Mouse (Mus musculus) cerebellum, adult 11-12 months (tissue): ENCODE data around the gene Tnrc6b.
A peak's percentile ranks its signal among the peaks of the same experiment; 100 is the strongest.

Experiments
- DNase-seq: peaks from one replicate; pipeline ENCODE4 v3.0.0; 2022

Gene Tnrc6b

GRCm38 (mm10) chr15:80795076-80795475 is 84.0 kb downstream of the Tnrc6b start:
- DNase-seq, result no peak

GRCm38 (mm10) chr15:80797757-80798156 is 86.6 kb downstream of the Tnrc6b start:
- peak; percentile 29 for DNase-seq

- peak; percentile 91 for DNase-seq
Observed at GRCm38 (mm10) chr15:80798367-80799073, 87.4 kb downstream of the Tnrc6b start.

GRCm38 (mm10) chr15:80799074-80799633 is 88.0 kb downstream of the Tnrc6b start:
- DNase-seq, result peak; percentile 37

- peak; percentile 38 for DNase-seq
Observed at GRCm38 (mm10) chr15:80799634-80800137, 88.6 kb downstream of the Tnrc6b start.

GRCm38 (mm10) chr15:80800201-80800600 is 89.1 kb downstream of the Tnrc6b start:
- DNase-seq, result no peak

GRCm38 (mm10) chr15:80800765-80801164 is 89.7 kb downstream of the Tnrc6b start:
- no peak for DNase-seq

- DNase-seq, result no peak
Observed at GRCm38 (mm10) chr15:80801597-80801996, 90.5 kb downstream of the Tnrc6b start.

- no peak for DNase-seq
Observed at GRCm38 (mm10) chr15:80807162-80807561, 96.0 kb downstream of the Tnrc6b start.

GRCm38 (mm10) chr15:80810226-80810625 is 99.1 kb downstream of the Tnrc6b start:
- DNase-seq, result no peak

GRCm38 (mm10) chr15:80812840-80813239 is 101.7 kb downstream of the Tnrc6b start:
- DNase-seq, result no peak

- no peak for DNase-seq
Observed at GRCm38 (mm10) chr15:80814792-80815191, 103.7 kb downstream of the Tnrc6b start.

- no peak for DNase-seq
Observed at GRCm38 (mm10) chr15:80822276-80822675, 111.2 kb downstream of the Tnrc6b start.

GRCm38 (mm10) chr15:80831170-80831569 is 120.1 kb downstream of the Tnrc6b start:
- no peak for DNase-seq

- no peak for DNase-seq
Observed at GRCm38 (mm10) chr15:80832808-80833207, 121.7 kb downstream of the Tnrc6b start.

GRCm38 (mm10) chr15:80836246-80836645 is 125.1 kb downstream of the Tnrc6b start:
- no peak for DNase-seq

- DNase-seq, result no peak
Observed at GRCm38 (mm10) chr15:80838836-80839235, 127.7 kb downstream of the Tnrc6b start.

- peak; percentile 25 for DNase-seq
Observed at GRCm38 (mm10) chr15:80839653-80840420, 128.7 kb downstream of the Tnrc6b start.

- DNase-seq, result no peak
Observed at GRCm38 (mm10) chr15:80844262-80844661, 133.1 kb downstream of the Tnrc6b start.

GRCm38 (mm10) chr15:80844926-80845325 is 133.8 kb downstream of the Tnrc6b start:
- no peak for DNase-seq

GRCm38 (mm10) chr15:80850004-80850403 is 138.9 kb downstream of the Tnrc6b start:
- DNase-seq, result peak; percentile 41

GRCm38 (mm10) chr15:80850682-80851475 is 139.8 kb downstream of the Tnrc6b start:
- peak; percentile 23 for DNase-seq

- no peak for DNase-seq
Observed at GRCm38 (mm10) chr15:80852122-80852521, 141.0 kb downstream of the Tnrc6b start.
